Mouse (Mus musculus) E14TG2a.4 (cell line): ENCODE measurements around the gene Ugt1a7c.
"Not testable (repeated sequence)": the region's sequence is repeated elsewhere in the genome, so short reads cannot be mapped to it uniquely, and the experiment has no call there.

Experiments used
- CTCF ChIP-seq: conservative IDR thresholded peaks from 2 replicates; pipeline ENCODE4 v1.5.1; 2014; ENCODE audit warnings: low read length
- POU5F1 ChIP-seq: IDR thresholded peaks from 2 replicates; pipeline ENCODE4 v1.6.1; 2014; ENCODE audit warnings: low read length, borderline replicate concordance

GRCm38 (mm10) chr1:88223011-88223515 is 128.2 kb downstream of the Ugt1a7c start:
- not testable (repeated sequence) for TF ChIP-seq CTCF, POU5F1
